Mouse (Mus musculus) activated CD4-positive, CD25-positive, alpha-beta regulatory T cell, adult 4 months (primary cell): Measurements from ENCODE around the gene Apba3. TPM values are rescaled to one million over a fixed set of nuclear protein-coding genes. Genes with fewer than 3 reads are reported as not detected.
"Not testable (repeated sequence)": the region's sequence is repeated elsewhere in the genome, so short reads cannot be mapped to it uniquely, and the experiment has no call there.

Experiments used
- ATAC-seq: one replicate; pipeline ENCODE4 v1.8.0; 2017
- polyA plus RNA-seq, 2 experiments: library from polyadenylated mRNA; unstranded; fragments of 100-300 nt; shearing (Covaris generic); gene quantifications; one replicate each; pipeline ENCODE4 v1.2.1; 2017

Gene Apba3
- polyA plus RNA-seq = 10 to 100 TPM; 10.2 to 18.0 TPM

DNA sequence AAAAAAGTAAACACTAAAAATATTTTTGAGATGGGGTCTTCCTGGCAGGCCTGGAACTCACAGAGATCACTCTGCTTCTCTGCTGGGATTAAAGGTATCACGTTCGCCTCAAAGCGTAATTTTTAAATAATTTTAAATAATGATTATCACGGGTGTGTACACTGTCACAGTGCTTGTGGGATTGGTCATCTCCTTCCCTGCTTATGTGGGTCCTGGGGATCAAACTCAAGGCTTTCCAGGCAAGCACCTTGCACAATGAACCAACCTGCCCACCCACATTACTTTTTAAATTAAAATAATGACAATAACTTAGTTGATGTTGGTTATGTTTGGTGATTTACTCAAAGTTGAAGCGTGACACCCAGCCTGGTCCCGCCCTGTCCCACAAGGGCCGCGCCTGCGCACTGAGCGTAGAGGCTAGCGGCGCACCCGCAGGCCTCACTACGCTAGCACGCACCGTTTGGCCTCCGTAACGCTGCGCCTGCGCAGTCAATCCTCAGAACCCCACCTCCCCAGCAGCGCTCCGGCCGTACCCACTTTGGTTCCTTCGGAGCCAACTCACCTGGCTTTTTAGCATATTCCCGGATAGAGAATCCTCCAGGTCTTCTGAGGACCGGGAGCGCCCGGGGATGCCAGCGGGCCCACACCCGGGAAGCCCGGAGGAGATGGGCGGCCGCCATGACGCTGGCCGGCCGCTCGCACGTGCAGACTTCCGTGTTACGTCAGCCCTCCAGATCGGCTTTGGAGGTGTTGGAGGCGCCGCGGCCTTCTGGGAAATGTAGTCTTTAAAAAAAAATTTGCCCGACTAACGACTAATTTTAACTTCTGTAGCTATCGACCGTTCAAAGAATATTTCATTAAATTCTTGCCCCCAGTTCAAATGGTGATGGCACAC is at the start of gene Apba3, which contains the start of gene Mrpl54:
Gene Apba3 (plus strand): TSS at position 750 of the 895 bp plus-strand sequence.
Gene Mrpl54 (minus strand): TSS at position 724 of the 895 bp plus-strand sequence.
- peak; percentile 88 for ATAC-seq

DNA sequence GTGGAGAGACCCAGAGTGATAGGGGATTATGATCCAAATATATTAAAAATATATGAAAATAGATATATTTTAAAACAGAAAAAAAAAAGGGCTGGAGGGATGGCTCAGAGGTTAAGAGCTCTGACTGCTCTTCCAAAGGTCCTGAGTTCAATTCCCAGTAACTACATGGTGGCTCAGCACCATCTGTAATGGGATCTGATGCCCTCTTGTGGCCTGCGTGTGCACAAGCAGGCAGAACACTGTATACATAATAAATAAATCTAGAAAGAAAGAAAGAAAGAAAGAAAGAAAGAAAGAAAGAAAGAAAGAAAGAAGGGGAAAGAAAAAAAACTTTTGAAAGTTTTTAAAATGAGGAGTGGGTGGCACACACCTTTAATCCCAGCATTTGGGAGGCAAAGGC is 49.5 kb upstream of the Apba3 start:
- not testable (repeated sequence) for ATAC-seq

DNA sequence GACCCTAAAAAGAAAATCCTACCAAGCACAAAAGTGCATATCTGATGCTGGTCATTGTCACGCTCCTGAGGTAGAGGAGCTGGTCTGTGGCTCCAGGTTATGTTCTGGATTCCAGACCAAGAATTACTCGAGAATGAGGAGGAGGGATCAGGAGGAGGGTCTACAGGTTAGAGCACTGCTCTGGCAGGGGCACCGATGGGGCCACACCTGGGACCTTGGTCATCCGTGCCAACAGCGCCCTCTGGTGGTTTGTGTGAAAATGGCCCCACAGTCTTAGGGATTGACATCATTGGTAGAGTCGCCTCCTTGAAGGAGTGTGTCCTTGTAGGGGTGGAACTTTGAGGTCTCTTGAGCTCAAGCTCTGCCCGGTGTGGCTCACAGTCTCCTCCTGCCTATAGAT is 48.8 kb upstream of the Apba3 start:
- ATAC-seq = peak; percentile 54

- no peak for ATAC-seq
Observed at GRCm38 (mm10) chr10:81221402-81222015, 45.3 kb upstream of the Apba3 start.

DNA sequence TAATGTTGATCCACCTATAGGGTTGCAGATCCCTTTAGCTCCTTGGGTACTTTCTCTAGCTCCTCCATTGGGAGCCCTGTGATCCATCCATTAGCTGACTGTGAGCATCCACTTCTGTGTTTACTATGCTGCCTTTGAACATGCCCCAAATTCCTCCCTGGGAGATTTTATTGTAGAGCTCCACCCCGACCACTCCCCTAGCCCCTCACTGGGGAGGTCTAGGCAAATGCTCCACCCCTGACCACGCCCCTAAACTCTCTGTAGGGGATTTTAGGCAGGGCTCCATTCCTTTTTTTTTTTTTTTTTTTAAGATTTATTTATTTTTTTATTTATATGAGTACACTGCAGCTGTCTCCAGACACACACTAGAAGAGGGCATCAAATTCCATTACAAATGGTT is 43.0 kb upstream of the Apba3 start:
- ATAC-seq = not testable (repeated sequence)

DNA sequence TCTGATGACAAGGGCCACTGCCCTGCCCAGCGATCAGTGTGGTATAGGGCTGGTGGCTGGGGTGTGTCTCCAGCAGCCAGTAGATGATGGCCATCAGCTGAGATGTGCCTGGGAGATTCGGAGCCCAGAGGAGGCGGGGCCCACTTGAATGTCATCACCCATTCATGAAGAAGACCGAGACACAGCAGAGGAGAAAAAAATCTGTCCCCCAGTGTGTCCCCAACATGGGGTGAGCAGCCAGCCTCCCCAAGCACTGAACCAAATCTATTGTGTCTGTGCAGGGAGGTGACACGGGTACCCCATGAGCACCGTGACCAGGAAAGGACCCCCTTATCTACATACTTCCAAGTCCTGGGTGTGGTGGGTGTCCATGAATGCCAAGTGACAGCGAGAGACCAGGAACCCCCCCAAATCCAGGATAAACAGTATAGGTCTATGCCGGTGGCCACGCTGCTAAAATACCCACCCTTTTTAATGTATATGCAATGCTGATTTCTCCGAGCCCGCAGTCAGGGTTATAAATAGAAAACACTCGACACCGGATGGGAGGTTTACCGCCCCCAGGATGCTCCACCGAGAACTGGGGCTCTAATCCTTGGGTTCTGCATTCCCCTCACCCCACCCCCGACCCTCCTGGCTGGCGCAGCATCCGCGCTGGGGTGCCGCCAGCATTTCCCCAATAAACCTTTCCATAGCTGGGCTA is 36.9 kb upstream of the Apba3 start:
- ATAC-seq = peak; percentile 17

- ATAC-seq = peak; percentile 49
Observed at GRCm38 (mm10) chr10:81230438-81231332, 36.1 kb upstream of the Apba3 start, which contains the start of gene Atcay. TSS of gene Atcay (minus strand) at chr10:81230833.

- ATAC-seq = no peak
Observed at GRCm38 (mm10) chr10:81231436-81231835, 35.3 kb upstream of the Apba3 start.

DNA sequence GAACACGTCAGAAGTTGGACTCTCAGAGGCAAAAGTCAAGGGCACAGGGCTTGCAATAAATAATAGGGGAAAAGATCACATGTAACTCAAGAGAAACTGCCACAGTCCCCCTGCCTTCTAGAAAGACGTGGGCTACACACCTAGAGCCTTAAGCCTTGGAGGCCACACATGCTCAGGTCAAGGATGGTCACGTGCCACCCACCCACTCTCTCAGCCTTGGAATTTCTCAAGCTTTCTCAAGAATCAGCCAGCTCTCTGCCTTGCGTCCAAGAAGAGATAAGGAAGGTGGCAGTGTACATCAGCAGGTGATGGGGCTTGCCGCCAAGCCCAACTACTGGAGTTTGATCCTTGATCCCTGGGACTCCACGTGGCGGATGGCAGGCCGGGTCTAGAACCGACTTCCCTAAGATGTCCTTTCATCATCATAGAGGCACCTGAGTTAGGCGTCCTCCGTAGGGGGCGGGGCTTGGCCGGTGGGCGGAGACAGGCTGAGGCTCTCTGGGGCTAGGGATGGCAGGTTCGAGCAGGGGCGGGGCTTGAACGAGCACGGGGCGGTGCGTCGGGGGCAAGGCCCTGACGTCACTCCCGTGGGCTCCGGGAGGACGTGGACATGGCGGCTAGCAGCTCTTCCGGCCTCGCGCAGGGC is 34.1 kb upstream of the Apba3 start, which contains the start of gene Zfr2:
Gene Zfr2 (plus strand): TSS at position 576 of the 646 bp plus-strand sequence.
- peak; percentile 86 for ATAC-seq

- no peak for ATAC-seq
Observed at GRCm38 (mm10) chr10:81233226-81233585, 33.6 kb upstream of the Apba3 start.

GRCm38 (mm10) chr10:81234206-81234605 is 32.6 kb upstream of the Apba3 start:
- ATAC-seq = no peak

GRCm38 (mm10) chr10:81236471-81237268 is 30.1 kb upstream of the Apba3 start:
- ATAC-seq = no peak

DNA sequence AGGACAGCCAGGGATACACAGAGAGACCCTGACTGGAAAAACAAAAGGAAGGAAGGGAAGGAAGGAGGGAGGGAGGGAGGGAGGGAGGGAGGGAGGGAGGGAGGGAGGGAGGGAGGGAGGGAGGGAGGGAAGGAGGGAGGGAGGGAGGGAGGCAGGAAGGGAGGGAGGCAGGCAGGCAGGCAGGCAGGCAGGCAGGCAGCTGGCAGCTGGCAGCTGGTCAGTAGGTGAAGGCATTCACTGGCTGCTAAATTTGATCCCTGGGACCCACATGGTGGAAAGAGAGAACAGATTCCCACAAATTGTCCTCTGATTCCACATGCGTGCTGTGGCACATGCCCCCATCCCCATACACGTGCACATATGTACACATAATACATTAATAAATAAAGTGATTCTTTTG is 28.1 kb upstream of the Apba3 start:
- no peak for ATAC-seq

DNA sequence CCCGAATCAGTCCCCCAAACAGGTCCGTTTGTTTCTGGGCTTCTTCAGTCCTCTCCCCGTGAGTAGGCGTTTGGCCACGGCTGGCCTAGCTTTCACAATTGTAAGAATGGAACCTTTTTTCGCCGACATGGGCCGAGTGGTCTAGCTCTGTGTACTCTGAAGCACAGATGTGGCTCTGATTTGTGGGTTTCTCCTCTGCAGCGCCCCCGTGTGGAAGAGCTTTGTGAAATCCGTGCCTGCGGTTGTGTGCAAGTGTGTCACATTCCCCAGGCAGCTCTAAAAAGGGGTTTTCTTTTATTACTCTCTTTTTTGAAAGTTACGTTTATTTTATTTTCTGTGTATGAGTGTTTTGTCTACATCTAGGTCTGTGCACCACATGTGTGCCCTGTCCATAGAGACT is 25.9 kb upstream of the Apba3 start:
- ATAC-seq = no peak

GRCm38 (mm10) chr10:81242021-81242420 is 24.7 kb upstream of the Apba3 start:
- no peak for ATAC-seq

DNA sequence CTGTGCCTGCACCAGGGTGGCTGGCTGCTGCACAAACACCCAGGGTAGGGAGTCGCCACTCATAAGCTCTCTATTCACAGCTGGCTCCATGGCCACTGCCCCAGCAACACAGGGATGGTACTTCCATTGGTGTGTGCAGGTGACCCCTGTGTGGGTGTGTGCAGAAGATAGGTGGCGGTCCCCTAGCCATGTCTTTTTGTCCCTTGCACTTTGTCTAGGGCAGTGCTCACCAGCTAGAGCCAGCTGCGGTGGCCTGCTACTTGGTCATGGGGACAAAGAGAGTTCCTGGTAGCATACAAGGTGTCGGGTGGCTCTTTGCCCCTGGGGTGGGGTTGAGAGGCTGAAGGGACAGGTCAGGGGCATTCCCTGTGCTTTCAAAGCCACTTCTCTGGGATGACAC is 22.6 kb upstream of the Apba3 start:
- ATAC-seq = no peak

DNA sequence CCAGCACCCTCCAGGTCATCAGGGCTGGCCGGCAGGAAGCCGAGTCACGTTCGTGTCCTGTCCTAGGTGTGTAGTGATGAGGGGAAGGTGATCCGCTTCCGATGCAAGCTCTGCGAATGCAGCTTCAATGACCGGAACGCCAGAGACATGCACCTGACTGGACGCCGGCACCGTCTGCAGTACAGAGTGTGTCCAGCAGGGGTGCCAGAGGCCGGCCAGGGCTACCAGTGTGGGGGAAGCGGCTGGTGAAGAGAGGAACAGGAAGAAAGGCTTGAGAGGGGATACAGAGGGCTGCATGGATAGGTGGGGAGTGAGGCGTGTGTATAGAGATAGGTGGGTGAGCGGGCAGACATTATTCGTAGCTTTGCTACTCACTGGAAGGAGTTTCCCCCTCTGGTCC is 22.2 kb upstream of the Apba3 start:
- peak; percentile 75 for ATAC-seq

DNA sequence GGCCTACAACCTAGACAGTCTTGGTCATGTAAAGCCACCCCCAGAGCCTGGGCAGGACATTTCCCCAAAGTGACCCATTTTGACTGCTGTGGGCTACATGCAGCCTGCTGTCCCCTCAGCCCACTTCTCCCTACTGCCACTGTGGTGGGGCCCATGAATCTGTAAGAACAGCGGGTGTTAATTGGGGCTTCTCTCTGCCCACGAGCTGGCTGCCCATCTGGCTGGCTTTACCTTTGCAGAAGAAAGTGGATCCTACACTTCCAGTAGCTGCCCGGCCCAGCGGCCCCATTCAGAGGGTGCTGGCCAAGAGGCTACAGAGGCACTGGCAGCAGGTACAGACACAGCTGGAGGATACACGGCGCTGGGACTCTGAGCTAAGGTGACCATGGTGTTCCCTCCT is 21.6 kb upstream of the Apba3 start:
- ATAC-seq = no peak

GRCm38 (mm10) chr10:81247804-81248203 is 19.0 kb upstream of the Apba3 start:
- peak; percentile 67 for ATAC-seq

DNA sequence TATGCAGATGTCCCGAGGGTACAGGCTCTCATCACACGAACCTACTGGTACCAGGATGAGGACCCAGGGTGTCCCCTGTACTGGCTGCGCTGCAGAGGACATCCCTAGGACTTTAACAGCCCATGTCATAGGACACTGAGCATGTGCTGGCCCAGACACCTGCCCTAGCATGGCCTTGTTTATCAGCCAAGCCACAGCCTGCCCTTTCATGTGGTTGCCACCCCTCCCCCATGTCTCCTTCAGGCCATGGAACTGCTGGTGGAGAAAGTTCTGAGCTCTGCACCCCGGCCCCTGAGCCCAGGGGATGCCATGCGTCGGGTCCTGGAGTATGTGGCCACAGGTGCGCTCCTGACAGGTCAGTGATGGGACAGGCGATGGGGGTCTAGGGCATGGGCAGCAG is 17.3 kb upstream of the Apba3 start:
- ATAC-seq = no peak
